In the genomic region with DNA sequence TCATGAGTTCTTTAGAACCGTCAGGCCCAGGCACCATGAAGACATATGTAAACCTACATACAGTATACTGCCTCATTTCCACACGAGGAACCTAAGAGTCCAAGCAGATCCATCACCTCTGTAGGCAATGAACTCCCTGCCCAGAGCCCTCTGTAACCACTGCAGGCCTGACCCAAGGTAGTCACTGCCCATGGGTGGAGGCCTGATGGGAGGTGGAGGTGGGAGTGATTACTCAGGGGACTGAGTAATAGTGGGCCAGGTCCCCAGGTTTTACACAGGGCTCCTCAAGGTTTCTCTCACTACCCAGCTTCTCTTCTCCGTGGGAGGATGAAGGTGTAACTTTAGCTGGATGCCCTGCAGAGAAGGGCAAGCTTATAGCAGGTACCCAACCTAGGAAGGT, we compare ENCODE assay signal across 25 mouse cellular contexts. TPM values are rescaled to one million over a fixed set of nuclear protein-coding genes. Genes with fewer than 3 reads are reported as not detected.
DNase-seq lines count a peak whose midpoint lies in the region; ATAC-seq lines count a peak whose summit lies in the region.
"Had no signal": no experiment of that assay in that cellular context is flagged by ENCODE, and none has a peak within 500 bp of the region (broad histone marks: within the 10 kb centered on the region; RNA-seq: fewer than 3 reads in every experiment).

No protein-coding gene starts in this region.

- no peak overlapping the region for H3K4me2 ChIP-seq in embryonic facial prominence, embryonic 15.5 days (replicated peaks)
- no peak overlapping the region for H3K4me2 ChIP-seq in intestine, embryonic 16.5 days (ENCODE audit: low read depth, low read length)
- no peak overlapping the region for H3K4me2 ChIP-seq in intestine, embryonic 15.5 days (replicated peaks)
- H3K4me2 ChIP-seq in lung, embryonic 16.5 days (ENCODE audit: low read depth, low read length) = no peak overlapping the region
- H3K4me2 ChIP-seq: forebrain, embryonic 13.5 days; hindbrain, embryonic 15.5 days; liver, embryonic 12.5 days; midbrain, embryonic 13.5 days; stomach, embryonic 15.5 days had no signal

- H3K4me3 ChIP-seq in embryonic facial prominence, embryonic 15.5 days (replicated peaks) = no peak overlapping the region
- H3K4me3 ChIP-seq in embryonic facial prominence, embryonic 10.5 days = no peak overlapping the region
- no peak overlapping the region for H3K4me3 ChIP-seq in intestine, embryonic 16.5 days (ENCODE audit: low read length)
- H3K4me3 ChIP-seq in intestine, embryonic 15.5 days (replicated peaks) = no peak overlapping the region
- no peak overlapping the region for H3K4me3 ChIP-seq in lung, embryonic 16.5 days (ENCODE audit: low read length)
- H3K4me3 ChIP-seq: forebrain, embryonic 13.5 days; heart, embryonic 10.5 days; hindbrain, embryonic 10.5 days; hindbrain, embryonic 15.5 days; layer of hippocampus, adult 2 months; left cerebral cortex, adult 2 months; liver, embryonic 12.5 days; midbrain, embryonic 13.5 days; stomach, embryonic 15.5 days had no signal

- H3K9ac ChIP-seq in embryonic facial prominence, embryonic 15.5 days = no peak overlapping the region
- peak overlapping the region; percentile 15; the same call in 1 of the 2 replicates for H3K9ac ChIP-seq in intestine, embryonic 16.5 days (ENCODE audit: low read depth, low read length)
- H3K9ac ChIP-seq in intestine, embryonic 15.5 days = no peak overlapping the region
- no peak overlapping the region for H3K9ac ChIP-seq in lung, embryonic 16.5 days (ENCODE audit: low read length)
- H3K9ac ChIP-seq: hindbrain, embryonic 15.5 days; liver, embryonic 12.5 days; midbrain, embryonic 13.5 days; stomach, embryonic 15.5 days had no signal

- H3K9me3 ChIP-seq in embryonic facial prominence, embryonic 15.5 days (replicated peaks) = no peaks in the 10 kb centered on the region
- no peaks in the 10 kb centered on the region for H3K9me3 ChIP-seq in embryonic facial prominence, embryonic 10.5 days
- H3K9me3 ChIP-seq in intestine, embryonic 16.5 days (ENCODE audit: control insufficient read depth, low read length) = no peaks in the 10 kb centered on the region
- no peaks in the 10 kb centered on the region for H3K9me3 ChIP-seq in intestine, embryonic 15.5 days
- no peaks in the 10 kb centered on the region for H3K9me3 ChIP-seq in lung, embryonic 16.5 days (ENCODE audit: control insufficient read depth, low read length)
- H3K9me3 ChIP-seq: forebrain, embryonic 13.5 days; G1E; heart, embryonic 10.5 days; hindbrain, embryonic 10.5 days; hindbrain, embryonic 15.5 days; liver, embryonic 12.5 days; midbrain, embryonic 13.5 days; stomach, embryonic 15.5 days had no signal

- WGBS in embryonic facial prominence, embryonic 15.5 days = 74% methylated on average over 3 of the region's 3 CpGs
- WGBS in embryonic facial prominence, embryonic 10.5 days = 81% methylated on average over 3 of the region's 3 CpGs
- WGBS in intestine, embryonic 16.5 days = 73% methylated on average over 3 of the region's 3 CpGs
- 68% methylated on average over 3 of the region's 3 CpGs for WGBS in intestine, embryonic 15.5 days
- WGBS in lung, embryonic 16.5 days = 59% methylated on average over 3 of the region's 3 CpGs

- H3K36me3 ChIP-seq in embryonic facial prominence, embryonic 15.5 days = no peaks in the 10 kb centered on the region
- no peaks in the 10 kb centered on the region for H3K36me3 ChIP-seq in embryonic facial prominence, embryonic 10.5 days (replicated peaks)
- no peaks in the 10 kb centered on the region for H3K36me3 ChIP-seq in intestine, embryonic 16.5 days (ENCODE audit: control insufficient read depth, insufficient read depth, low read length)
- H3K36me3 ChIP-seq in intestine, embryonic 15.5 days = no peaks in the 10 kb centered on the region
- no peaks in the 10 kb centered on the region for H3K36me3 ChIP-seq in lung, embryonic 16.5 days (ENCODE audit: control insufficient read depth, insufficient read depth, low read length)
- H3K36me3 ChIP-seq: heart, embryonic 10.5 days; hindbrain, embryonic 10.5 days; hindbrain, embryonic 15.5 days; liver, embryonic 12.5 days; midbrain, embryonic 13.5 days; stomach, embryonic 15.5 days had no signal

- no peak for ATAC-seq in embryonic facial prominence, embryonic 15.5 days (ENCODE audit: insufficient number of reproducible peaks, low FRiP score, low TSS enrichment, low read depth)
- ATAC-seq in intestine, embryonic 16.5 days = no peak
- ATAC-seq in intestine, embryonic 15.5 days = no peak
- ATAC-seq in lung, embryonic 16.5 days (ENCODE audit: low read depth) = no peak
- ATAC-seq: forebrain, embryonic 13.5 days; inflammation-experienced regulatory T-cells, adult 6 months; liver, embryonic 12.5 days; midbrain, embryonic 13.5 days had no signal

- DNase-seq in embryonic facial prominence, embryonic 10.5 days (ENCODE audit: low spot score) = no peak
- no peak for DNase-seq in lung, postnatal 14 days
- no peak for DNase-seq in right cerebral cortex, adult 18-20 months
- DNase-seq in urinary bladder, postnatal 10 days (ENCODE audit: low spot score) = no peak
- DNase-seq: cerebellum, adult 2 months; cerebellum, postnatal 14 days; right cerebral cortex, postnatal 14 days; thymus, adult 18-20 months; thymus, postnatal 25 days had no signal

- H3K27ac ChIP-seq in embryonic facial prominence, embryonic 15.5 days (replicated peaks) = peak overlapping the region; percentile 73; the same call in 1 of the 2 replicates
- H3K27ac ChIP-seq in embryonic facial prominence, embryonic 10.5 days (replicated peaks) = no peak overlapping the region
- no peak overlapping the region for H3K27ac ChIP-seq in intestine, embryonic 16.5 days (ENCODE audit: low read length)
- H3K27ac ChIP-seq in intestine, embryonic 15.5 days = no peak overlapping the region; the same call in 1 of the 2 replicates
- H3K27ac ChIP-seq in lung, embryonic 16.5 days (ENCODE audit: low read length) = peak overlapping the region; percentile 86
- H3K27ac ChIP-seq: forebrain, embryonic 13.5 days; hindbrain, embryonic 15.5 days; layer of hippocampus, adult 2 months; left cerebral cortex, adult 2 months; liver, embryonic 12.5 days; macrophage; midbrain, embryonic 13.5 days had no signal

- H3K4me1 ChIP-seq in embryonic facial prominence, embryonic 15.5 days = peaks cover 62% of the 10 kb centered on the region
- H3K4me1 ChIP-seq in embryonic facial prominence, embryonic 10.5 days = peaks cover 72% of the 10 kb centered on the region
- H3K4me1 ChIP-seq in intestine, embryonic 16.5 days (ENCODE audit: control insufficient read depth, insufficient read depth, low read length) = peaks cover 37% of the 10 kb centered on the region
- H3K4me1 ChIP-seq in intestine, embryonic 15.5 days (replicated peaks) = peaks cover 37% of the 10 kb centered on the region
- H3K4me1 ChIP-seq in lung, embryonic 16.5 days (replicated peaks; ENCODE audit: control insufficient read depth, insufficient read depth, low read length) = peaks cover 48% of the 10 kb centered on the region

- peaks cover 30% of the 10 kb centered on the region for H3K27me3 ChIP-seq in embryonic facial prominence, embryonic 15.5 days
- peaks cover 50% of the 10 kb centered on the region for H3K27me3 ChIP-seq in embryonic facial prominence, embryonic 10.5 days (replicated peaks; ENCODE audit: low read depth, poor library complexity, severe bottlenecking)
- H3K27me3 ChIP-seq in intestine, embryonic 16.5 days (replicated peaks; ENCODE audit: control insufficient read depth, insufficient read depth, low read length) = no peaks in the 10 kb centered on the region
- H3K27me3 ChIP-seq in intestine, embryonic 15.5 days (replicated peaks) = no peaks in the 10 kb centered on the region
- H3K27me3 ChIP-seq in lung, embryonic 16.5 days (ENCODE audit: control insufficient read depth, insufficient read depth, low read depth, low read length) = peaks cover 4% of the 10 kb centered on the region; the same call in 1 of the 2 replicates

RNA-seq across cellular contexts. Expression of a gene that starts 3.5 kb away (rescaled TPM):
- polyA plus RNA-seq in embryonic facial prominence, embryonic 15.5 days (2015; fragmentation: Nextera tagmentation; extraction: Ambion mirVana) = 28.0 and 37.2 TPM in 2 replicates
- 19.6 and 25.3 TPM in 2 replicates for polyA plus RNA-seq in embryonic facial prominence, embryonic 10.5 days (2016; fragmentation: Nextera tagmentation; extraction: Ambion mirVana)
- polyA plus RNA-seq in intestine, embryonic 16.5 days (2015; fragmentation: Nextera tagmentation; extraction: Ambion mirVana) = 26.7 and 29.7 TPM in 2 replicates
- 30.9 and 37.8 TPM in 2 replicates for polyA plus RNA-seq in intestine, embryonic 15.5 days (2015; fragmentation: Nextera tagmentation; extraction: Ambion mirVana)
- 102 and 112 TPM in 2 replicates for polyA plus RNA-seq in lung, embryonic 16.5 days (2015; fragmentation: Nextera tagmentation; extraction: Ambion mirVana)
- polyA plus RNA-seq: macrophage had no signal

RNA-seq across cellular contexts. Expression of a gene that starts 28.0 kb away (rescaled TPM):
- 599 and 606 TPM in 2 replicates for polyA plus RNA-seq in embryonic facial prominence, embryonic 15.5 days (2015; fragmentation: Nextera tagmentation; extraction: Ambion mirVana)
- 569 and 585 TPM in 2 replicates for polyA plus RNA-seq in embryonic facial prominence, embryonic 10.5 days (2016; fragmentation: Nextera tagmentation; extraction: Ambion mirVana)
- polyA plus RNA-seq in intestine, embryonic 16.5 days (2015; fragmentation: Nextera tagmentation; extraction: Ambion mirVana) = 471 and 487 TPM in 2 replicates
- 577 and 672 TPM in 2 replicates for polyA plus RNA-seq in intestine, embryonic 15.5 days (2015; fragmentation: Nextera tagmentation; extraction: Ambion mirVana)
- polyA plus RNA-seq in lung, embryonic 16.5 days (2015; fragmentation: Nextera tagmentation; extraction: Ambion mirVana) = 455 and 526 TPM in 2 replicates

RNA-seq across cellular contexts. Expression of a gene that starts 44.2 kb away (rescaled TPM):
- 13.5 and 14.2 TPM in 2 replicates for polyA plus RNA-seq in embryonic facial prominence, embryonic 15.5 days (2015; fragmentation: Nextera tagmentation; extraction: Ambion mirVana)
- 12.7 and 13.2 TPM in 2 replicates for polyA plus RNA-seq in embryonic facial prominence, embryonic 10.5 days (2016; fragmentation: Nextera tagmentation; extraction: Ambion mirVana)
- 2.8 and 4.8 TPM in 2 replicates for polyA plus RNA-seq in intestine, embryonic 16.5 days (2015; fragmentation: Nextera tagmentation; extraction: Ambion mirVana)
- 11.4 and 12.7 TPM in 2 replicates for polyA plus RNA-seq in intestine, embryonic 15.5 days (2015; fragmentation: Nextera tagmentation; extraction: Ambion mirVana)
- polyA plus RNA-seq in lung, embryonic 16.5 days (2015; fragmentation: Nextera tagmentation; extraction: Ambion mirVana) = 6.3 and 8.4 TPM in 2 replicates

RNA-seq across cellular contexts. Expression of a gene that starts 57.8 kb away (rescaled TPM):
- polyA plus RNA-seq in embryonic facial prominence, embryonic 15.5 days (2015; fragmentation: Nextera tagmentation; extraction: Ambion mirVana) = 176 and 190 TPM in 2 replicates
- 264 and 272 TPM in 2 replicates for polyA plus RNA-seq in embryonic facial prominence, embryonic 10.5 days (2016; fragmentation: Nextera tagmentation; extraction: Ambion mirVana)
- 172 and 194 TPM in 2 replicates for polyA plus RNA-seq in intestine, embryonic 16.5 days (2015; fragmentation: Nextera tagmentation; extraction: Ambion mirVana)
- polyA plus RNA-seq in intestine, embryonic 15.5 days (2015; fragmentation: Nextera tagmentation; extraction: Ambion mirVana) = 172 TPM in 2 replicates
- 162 and 173 TPM in 2 replicates for polyA plus RNA-seq in lung, embryonic 16.5 days (2015; fragmentation: Nextera tagmentation; extraction: Ambion mirVana)

Comparison
In these comparisons a context has a peak if more than half of its experiments do, and no peak if none do; other contexts are left out.
1. H3K27ac ChIP-seq: peak in embryonic facial prominence, embryonic 15.5 days (single experiment) and lung, embryonic 16.5 days (single experiment); none in embryonic facial prominence, embryonic 10.5 days (single experiment), intestine, embryonic 16.5 days (single experiment) and intestine, embryonic 15.5 days (single experiment).